Mouse (Mus musculus): Measurements from ENCODE around the gene Gm49339.

DNA sequence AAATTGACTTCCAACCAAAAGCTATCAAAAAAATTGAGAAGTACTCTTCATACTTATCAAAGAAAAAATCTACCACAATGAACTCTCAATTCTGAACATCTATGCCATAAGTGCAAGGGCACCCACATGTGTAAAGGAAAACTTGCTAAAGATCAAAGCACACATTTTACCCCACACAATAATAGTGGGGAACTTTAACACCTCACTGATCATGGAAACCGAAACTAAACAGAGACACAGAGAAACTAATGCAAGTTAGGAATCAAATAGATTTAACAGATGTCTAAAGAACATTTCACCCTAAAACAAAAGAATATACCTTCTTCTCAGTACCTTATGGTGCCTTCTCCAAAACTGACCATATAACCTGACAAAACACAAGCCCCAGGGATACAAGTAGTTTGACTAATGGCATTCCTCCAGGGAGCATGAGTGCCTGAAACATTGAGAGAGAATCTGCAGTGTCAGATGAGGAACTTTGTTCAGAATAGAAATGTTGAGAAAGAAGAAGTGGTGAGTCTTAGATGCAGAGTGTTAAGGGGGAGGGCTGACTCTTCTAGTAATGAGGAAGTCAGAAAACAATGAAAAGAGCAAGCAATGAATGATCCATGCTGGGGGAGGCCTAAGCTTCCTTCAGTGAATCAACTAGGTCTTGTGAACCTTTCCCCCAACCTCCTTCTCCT, 26.7 kb upstream of the Gm49339 start:
- TF ChIP-seq CTCF (IDR thresholded peaks at IDR 0.05; ENCODE audit: extremely low read depth, insufficient read length, insufficient replicate concordance, low read depth, low read length), result no peak
- no peak for TF ChIP-seq POLR2A (IDR thresholded peaks at IDR 0.05; ENCODE audit: low read depth, low read length)

Measured in small intestine, adult 2 months (tissue).